Mouse (Mus musculus) MEL (cell line): ENCODE results near the gene Apopt1. TPM values are rescaled to one million over a fixed set of nuclear protein-coding genes. Genes with fewer than 3 reads are reported as not detected.

Source experiments
- DNase-seq: peaks from one replicate; pipeline ENCODE4 v3.0.0; 2011; ENCODE audit warnings: low read depth, low spot score
- H3K27ac ChIP-seq: 2 replicates; pipeline ENCODE4 v1.5.1; 2012; ENCODE audit warnings: low read depth, mild to moderate bottlenecking, control low read depth, low read length, moderate library complexity; ENCODE audit not compliant: control insufficient read depth
- H3K27me3 ChIP-seq, 2 experiments: fragments of 150-350 bp in 1 of 2; sonication (generic) in 1 of 2; 2 replicates each; pipeline ENCODE4 v1.6.1; 2012; ENCODE audit warnings: low read length in 2 of 2, mild to moderate bottlenecking in 2 of 2, improper control_type of control experiment in 1 of 2, moderate library complexity in 1 of 2; ENCODE audit not compliant: insufficient read depth in 2 of 2, control insufficient read depth in 1 of 2
- H3K36me3 ChIP-seq, 2 experiments: 2 replicates each; pipeline ENCODE4 v1.6.1; 2012 to 2014; ENCODE audit warnings: low read length in 2 of 2, improper control_type of control experiment in 1 of 2, inconsistent platforms in 1 of 2, mild to moderate bottlenecking in 1 of 2; ENCODE audit not compliant: insufficient read depth in 2 of 2, control insufficient read depth in 1 of 2
- H3K4me1 ChIP-seq, 2 experiments: fragments of 150-350 bp in 1 of 2; sonication (generic) in 1 of 2; 2 replicates each; pipeline ENCODE4 v1.6.1; 2012; ENCODE audit warnings: low read length in 2 of 2, improper control_type of control experiment in 1 of 2, mild to moderate bottlenecking in 1 of 2; ENCODE audit not compliant: insufficient read depth in 2 of 2, control insufficient read depth in 1 of 2
- H3K4me3 ChIP-seq, 2 experiments: fragments of 150-350 bp in 1 of 2; sonication (generic) in 1 of 2; 2 replicates each; pipeline ENCODE4 v1.5.1; 2012; ENCODE audit warnings: low read depth in 2 of 2, low read length in 2 of 2, mild to moderate bottlenecking in 2 of 2, moderate library complexity in 2 of 2, control low read depth in 1 of 2, improper control_type of control experiment in 1 of 2; ENCODE audit not compliant: control insufficient read depth in 1 of 2, insufficient read depth in 1 of 2
- H3K79me2 ChIP-seq: 2 replicates; pipeline ENCODE4 v1.6.1; 2012; ENCODE audit warnings: mild to moderate bottlenecking, low read length, moderate library complexity; ENCODE audit not compliant: control insufficient read depth, poor library complexity, insufficient read depth
- H3K9ac ChIP-seq: 2 replicates; pipeline ENCODE4 v1.6.1; 2012; ENCODE audit warnings: low read depth, mild to moderate bottlenecking, control low read depth, low read length, moderate library complexity; ENCODE audit not compliant: control insufficient read depth, poor library complexity, severe bottlenecking
- H3K9me3 ChIP-seq: fragments of 150-350 bp; sonication (generic); replicated peaks from 2 replicates; pipeline ENCODE4 v1.6.1; 2012; ENCODE audit warnings: mild to moderate bottlenecking, low read length, improper control_type of control experiment, moderate library complexity; ENCODE audit not compliant: insufficient read depth
- BHLHE40 ChIP-seq: IDR thresholded peaks from 2 replicates; pipeline ENCODE4 v1.6.1; 2012; ENCODE audit warnings: low read depth, mild to moderate bottlenecking, inconsistent platforms, low read length, improper control_type of control experiment, borderline replicate concordance
- ELF1 ChIP-seq: IDR thresholded peaks from 2 replicates; pipeline ENCODE4 v1.6.1; 2014; ENCODE audit warnings: low read depth, mild to moderate bottlenecking, inconsistent platforms, low read length, improper control_type of control experiment, moderate library complexity
- EP300 ChIP-seq, 2 experiments: IDR thresholded peaks; 2 replicates each; pipeline ENCODE4 v1.6.1; 2011; ENCODE audit warnings: improper control_type of control experiment in 2 of 2, low read length in 2 of 2, low read depth in 1 of 2, mild to moderate bottlenecking in 1 of 2
- GABPA ChIP-seq: IDR thresholded peaks from 2 replicates; pipeline ENCODE4 v1.6.1; 2012; ENCODE audit warnings: low read depth, mild to moderate bottlenecking, inconsistent platforms, low read length, improper control_type of control experiment, moderate library complexity
- HCFC1 ChIP-seq: IDR thresholded peaks from 2 replicates; pipeline ENCODE4 v1.6.1; 2012; ENCODE audit warnings: low read depth, mild to moderate bottlenecking, inconsistent platforms, low read length, improper control_type of control experiment, moderate library complexity
- JUND ChIP-seq: IDR thresholded peaks from 2 replicates; pipeline ENCODE4 v1.6.1; 2011; ENCODE audit warnings: low read depth, mild to moderate bottlenecking, improper control_type of control experiment, low read length
- MAZ ChIP-seq: IDR thresholded peaks from 2 replicates; pipeline ENCODE4 v1.6.1; 2012; ENCODE audit warnings: low read depth, mild to moderate bottlenecking, inconsistent platforms, low read length, improper control_type of control experiment
- MXI1 ChIP-seq: IDR thresholded peaks from 2 replicates; pipeline ENCODE4 v1.6.1; 2011; ENCODE audit warnings: mild to moderate bottlenecking, low read depth, low read length, improper control_type of control experiment
- MYB ChIP-seq: IDR thresholded peaks from 2 replicates; pipeline ENCODE4 v1.6.1; 2011; ENCODE audit warnings: mild to moderate bottlenecking, low read depth, low read length, improper control_type of control experiment
- MYC ChIP-seq: IDR thresholded peaks from 2 replicates; pipeline ENCODE4 v1.6.1; 2011; ENCODE audit warnings: low read depth, mild to moderate bottlenecking, low read length, improper control_type of control experiment, moderate library complexity
- NRF1 ChIP-seq: IDR thresholded peaks from 2 replicates; pipeline ENCODE4 v1.6.1; 2014; ENCODE audit warnings: low read depth, mild to moderate bottlenecking, inconsistent platforms, low read length, improper control_type of control experiment, moderate library complexity; ENCODE audit not compliant: poor library complexity, insufficient read depth, severe bottlenecking
- POLR2AphosphoS5 ChIP-seq: IDR thresholded peaks from 2 replicates; pipeline ENCODE4 v1.6.1; 2012; ENCODE audit warnings: low read depth, borderline replicate concordance, mild to moderate bottlenecking, inconsistent platforms, low read length, moderate library complexity, mixed read lengths
- SIN3A ChIP-seq: IDR thresholded peaks from 2 replicates; pipeline ENCODE4 v1.6.1; 2012; ENCODE audit warnings: low read length, improper control_type of control experiment, inconsistent platforms
- TAL1 ChIP-seq: IDR thresholded peaks from 2 replicates; pipeline ENCODE4 v1.6.1; 2012; ENCODE audit warnings: mild to moderate bottlenecking, inconsistent platforms, low read length, moderate library complexity, mixed read lengths
- TCF12 ChIP-seq: IDR thresholded peaks from 2 replicates; pipeline ENCODE4 v1.6.1; 2014; ENCODE audit warnings: low read depth, mild to moderate bottlenecking, inconsistent platforms, low read length, improper control_type of control experiment, moderate library complexity
- UBTF ChIP-seq: IDR thresholded peaks from 2 replicates; pipeline ENCODE4 v1.6.1; 2012; ENCODE audit warnings: low read depth, mild to moderate bottlenecking, inconsistent platforms, low read length, improper control_type of control experiment, moderate library complexity, borderline replicate concordance; ENCODE audit not compliant: insufficient read depth
- USF1 ChIP-seq: IDR thresholded peaks from 2 replicates; pipeline ENCODE4 v1.6.1; 2014; ENCODE audit warnings: low read depth, mild to moderate bottlenecking, inconsistent platforms, low read length, improper control_type of control experiment, moderate library complexity
- USF2 ChIP-seq, 2 experiments: IDR thresholded peaks; 2 replicates each; pipeline ENCODE4 v1.6.1; 2011 to 2012; ENCODE audit warnings: improper control_type of control experiment in 2 of 2, low read length in 2 of 2, borderline replicate concordance in 1 of 2, inconsistent platforms in 1 of 2, low read depth in 1 of 2, mild to moderate bottlenecking in 1 of 2; ENCODE audit not compliant: insufficient read depth in 1 of 2
- ZKSCAN1 ChIP-seq: IDR thresholded peaks from 2 replicates; pipeline ENCODE4 v1.6.1; 2012; ENCODE audit warnings: low read depth, mild to moderate bottlenecking, inconsistent platforms, low read length, improper control_type of control experiment, moderate library complexity
- polyA plus RNA-seq, 2 experiments: library from polyadenylated mRNA; stranded (reverse) in 1 of 2; unstranded in 1 of 2; fragments of >175 nt in 1 of 2; fragments of >200 nt in 1 of 2; gene quantifications; 2 replicates each; pipeline versions ENCODE4 v1.2.1 to v1.2.4; 2012; ENCODE audit warnings: low replicate concordance in 2 of 2, low read depth in 1 of 2; ENCODE audit not compliant: insufficient read length in 2 of 2, insufficient read depth in 1 of 2, missing spikeins in 1 of 2
- total RNA-seq: library from RNA; depleted of rRNA; stranded (reverse); fragments of 300-350 nt; gene quantifications from 2 replicates; pipeline ENCODE4 v1.2.3, GENCODE M21; 2012

Apopt1 gene
- total and polyA plus RNA-seq, 3 experiments = 25.7 to 46.5 TPM; not detected in 1

GRCm38 (mm10) chr12:111794526-111795179 is 81.6 kb downstream of the Apopt1 start:
- no peak for DNase-seq
- Histone ChIP-seq H3K9me3 (no peaks in the 10 kb centered on the region), H3K27ac (no peak overlapping the region), H3K9ac (no peak overlapping the region), H3K27me3 (no peaks in the 10 kb centered on the region), H3K4me3 (no peak overlapping the region), H3K4me1 (0 out of 4 replicates have a peak, but pooled peaks cover 0 to 2% of the 10 kb centered on the region in 2 experiments), H3K79me2 (no peaks in the 10 kb centered on the region), H3K36me3 (peaks cover 0 to 2% of the 10 kb centered on the region in 2 experiments; a peak in 1 of 4 replicates)
- no peak for TF ChIP-seq MXI1
- no peak for TF ChIP-seq EP300 (IDR thresholded peaks at IDR 0.05; ENCODE audit: low read depth in 1 of 2, low read length in 2 of 2)
- TF ChIP-seq ELF1 = no peak
- no peak for TF ChIP-seq MYB
- no peak for TF ChIP-seq MAZ
- TF ChIP-seq BHLHE40 = no peak
- no peak for TF ChIP-seq USF1
- no peak for TF ChIP-seq JUND
- TF ChIP-seq POLR2AphosphoS5 = no peak
- TF ChIP-seq TCF12 = no peak
- TF ChIP-seq SIN3A = no peak
- no peak for TF ChIP-seq USF2 (IDR thresholded peaks at IDR 0.05; ENCODE audit: borderline replicate concordance in 1 of 2, insufficient read depth in 1 of 2, low read depth in 1 of 2, low read length in 2 of 2)
- no peak for TF ChIP-seq GABPA
- no peak for TF ChIP-seq ZKSCAN1
- TF ChIP-seq UBTF = no peak
- TF ChIP-seq HCFC1 = no peak
- TF ChIP-seq TAL1 = no peak
- no peak for TF ChIP-seq MYC
- TF ChIP-seq NRF1 = no peak
